Mouse (Mus musculus) limb, embryonic 14.5 days (tissue): ENCODE results near the gene Parp9. TPM values are rescaled to one million over a fixed set of nuclear protein-coding genes. Genes with fewer than 3 reads are reported as not detected.

Source experiments
- ATAC-seq: fragments of 200-750 bp; cut with Nextera tagmentation; 2 replicates; pipeline ENCODE4 v1.8.0; 2017; ENCODE audit warnings: low read depth, moderate number of reproducible peaks, moderate TSS enrichment; ENCODE audit not compliant: low FRiP score
- DNase-seq: peaks from one replicate; pipeline ENCODE4 v3.0.0-alpha.2; 2015; ENCODE audit warnings: low spot score
- H3K27ac ChIP-seq: fragments of 300-500 bp; sonication (generic); replicated peaks from 2 replicates; pipeline ENCODE4 v1.5.1; 2014; ENCODE audit warnings: low read depth, mild to moderate bottlenecking, low read length, moderate library complexity, mixed read lengths
- H3K27me3 ChIP-seq: fragments of 300-500 bp; sonication (generic); 2 replicates; pipeline ENCODE4 v1.6.1; 2014; ENCODE audit warnings: low read length, mixed read lengths; ENCODE audit not compliant: control insufficient read depth, insufficient read depth
- H3K36me3 ChIP-seq: fragments of 300-500 bp; sonication (generic); 2 replicates; pipeline ENCODE4 v1.6.1; 2014; ENCODE audit warnings: mild to moderate bottlenecking, low read length, moderate library complexity, mixed read lengths; ENCODE audit not compliant: control insufficient read depth, insufficient read depth
- H3K4me1 ChIP-seq: fragments of 300-500 bp; sonication (generic); 2 replicates; pipeline ENCODE4 v1.6.1; 2014; ENCODE audit warnings: antibody characterized with exemption, low read length, mixed read lengths; ENCODE audit not compliant: control insufficient read depth, insufficient read depth
- H3K4me2 ChIP-seq: fragments of 300-500 bp; sonication (generic); replicated peaks from 2 replicates; pipeline ENCODE4 v1.6.1; 2014; ENCODE audit warnings: low read depth, mild to moderate bottlenecking, low read length, moderate library complexity; ENCODE audit not compliant: severe bottlenecking
- H3K4me3 ChIP-seq: fragments of 300-500 bp; sonication (generic); replicated peaks from 2 replicates; pipeline ENCODE4 v1.5.1; 2014; ENCODE audit warnings: low read length
- H3K9ac ChIP-seq: fragments of 300-500 bp; sonication (generic); 2 replicates; pipeline ENCODE4 v1.6.1; 2014; ENCODE audit warnings: mild to moderate bottlenecking, low read depth, low read length, moderate library complexity; ENCODE audit not compliant: severe bottlenecking
- H3K9me3 ChIP-seq: fragments of 300-500 bp; sonication (generic); 2 replicates; pipeline ENCODE4 v1.6.1; 2016; ENCODE audit warnings: low read length; ENCODE audit not compliant: control insufficient read depth
- POLR2A ChIP-seq: fragments of 200-500 bp; IDR thresholded peaks from 2 replicates; pipeline ENCODE4 v1.8.0; 2012; ENCODE audit warnings: inconsistent platforms, mild to moderate bottlenecking, moderate library complexity, borderline replicate concordance; ENCODE audit not compliant: insufficient read depth, insufficient read length; ENCODE audit errors: extremely low read depth
- WGBS: fragments of 180-500 bp; shearing (Covaris S2); extraction: QIAGEN DNeasy Blood & Tissue Kit; methylation state at CpG from one replicate; pipeline ENCODE4 v1.1.7; 2014; 5-methylcytosine and 5-hydroxymethylcytosine counted together
- polyA plus RNA-seq, 2 experiments: library from polyadenylated mRNA; depleted of rRNA in 1 of 2; stranded (reverse) in 1 of 2; unstranded in 1 of 2; fragments of >200 nt; fragmentation: Nextera tagmentation in 1 of 2; extraction: Ambion mirVana in 1 of 2; gene quantifications; 2 replicates each; pipeline versions ENCODE4 v1.2.1 to v1.2.3; 2012 to 2014

The Parp9 gene
- polyA plus RNA-seq, 2 experiments, result 4.1 to 4.3 TPM

- TF ChIP-seq POLR2A, result no peak
- no peak overlapping the region for H3K27ac ChIP-seq
Observed at GRCm38 (mm10) chr16:35906887-35907286, 31.4 kb upstream of the Parp9 start.

DNA sequence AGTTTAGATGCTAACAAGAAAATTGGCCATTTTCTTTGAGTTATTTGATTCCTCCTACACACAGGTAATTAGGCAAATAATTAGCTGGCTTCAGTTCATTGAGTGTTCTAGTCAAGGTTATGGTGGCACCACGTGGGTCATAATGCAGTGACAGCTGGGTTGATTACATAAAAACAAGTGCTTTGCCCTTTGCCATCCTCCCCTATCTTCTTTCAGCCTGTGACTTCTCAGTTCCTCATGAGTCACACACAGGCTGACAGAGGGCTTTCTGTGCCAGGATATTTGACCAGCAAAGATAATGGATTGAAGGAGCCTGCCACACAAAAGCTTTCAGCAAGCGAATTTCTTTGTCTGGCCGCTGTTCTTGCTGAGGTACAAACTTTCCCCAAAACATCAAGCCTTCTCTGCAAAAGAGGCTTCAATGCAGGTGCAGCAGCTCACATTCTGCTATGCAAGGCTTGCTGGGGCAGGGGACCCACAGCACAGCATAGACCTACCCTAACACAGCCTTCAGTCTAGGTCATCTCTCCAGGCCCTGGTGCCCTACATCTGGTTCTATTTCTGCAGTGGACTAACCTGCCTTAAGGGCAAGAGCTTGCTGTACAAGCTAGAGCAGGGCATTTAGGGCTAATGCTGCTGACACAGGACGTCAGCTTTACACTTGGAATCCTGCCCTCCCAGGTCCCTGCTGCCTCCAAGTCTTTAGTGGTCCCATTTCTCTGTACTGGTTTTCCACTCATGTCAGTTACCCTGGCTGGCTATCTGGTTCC lies 30.7 kb upstream of the Parp9 start:
- H3K9ac ChIP-seq, result no peak overlapping the region

More at GRCm38 (mm10) chr16:35906887-35907286, 31.4 kb upstream of the Parp9 start:
- H3K4me1 ChIP-seq, result no peaks in the 10 kb centered on the region
- no peaks in the 10 kb centered on the region for H3K27me3 ChIP-seq
- H3K9ac ChIP-seq, result no peak overlapping the region
- no peak for ATAC-seq
- no peak for DNase-seq
- H3K36me3 ChIP-seq, result no peaks in the 10 kb centered on the region
- no peak overlapping the region for H3K4me2 ChIP-seq
- no peaks in the 10 kb centered on the region for H3K9me3 ChIP-seq
- no peak overlapping the region for H3K4me3 ChIP-seq
- WGBS, result 79% methylated on average over 7 of the region's 7 CpGs

DNA sequence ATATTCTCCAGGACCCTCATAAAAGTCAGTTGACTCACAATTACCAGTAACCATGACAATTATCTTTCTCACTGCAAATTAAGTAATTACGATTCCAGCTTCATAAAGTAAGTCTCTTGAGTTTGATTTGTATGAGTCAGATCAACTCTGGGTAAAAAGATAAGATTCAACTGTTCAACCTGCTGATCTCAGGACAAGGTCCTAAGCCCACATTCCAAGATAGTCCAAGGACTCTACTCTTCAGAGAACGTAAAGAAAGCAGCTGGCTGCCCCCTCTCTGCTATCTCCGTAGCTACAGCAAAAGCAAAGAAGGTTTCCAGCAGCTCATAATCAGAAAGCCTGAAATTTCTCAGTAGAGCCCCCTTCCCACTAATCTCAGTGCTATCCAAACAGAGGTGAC lies 26.8 kb upstream of the Parp9 start:
- no peak overlapping the region for H3K27ac ChIP-seq
- no peaks in the 10 kb centered on the region for H3K27me3 ChIP-seq
- ATAC-seq, result no peak
- H3K4me1 ChIP-seq, result no peaks in the 10 kb centered on the region
- no peak for TF ChIP-seq POLR2A
- H3K9me3 ChIP-seq, result no peaks in the 10 kb centered on the region
- no peak for DNase-seq
- H3K4me2 ChIP-seq, result no peak overlapping the region
- 84% methylated on average over 3 of the region's 3 CpGs for WGBS
- H3K9ac ChIP-seq, result no peak overlapping the region
- H3K36me3 ChIP-seq, result no peaks in the 10 kb centered on the region
- H3K4me3 ChIP-seq, result no peak overlapping the region

More for the DNA sequence above, 30.7 kb upstream of the Parp9 start:
- Histone ChIP-seq H3K4me2 (no peak overlapping the region), H3K36me3 (no peaks in the 10 kb centered on the region), H3K4me1 (no peaks in the 10 kb centered on the region), H3K27ac (no peak overlapping the region), H3K27me3 (no peaks in the 10 kb centered on the region), H3K9me3 (no peaks in the 10 kb centered on the region), H3K4me3 (no peak overlapping the region)
- 65% methylated on average over 4 of the region's 4 CpGs for whole genome bisulfite sequencing
- no peak for TF ChIP-seq POLR2A
- no peak for DNase-seq
- ATAC-seq, result no peak

- 81% methylated on average over 1 of the region's 1 CpGs for WGBS
- H3K9ac ChIP-seq, result no peak overlapping the region
- H3K4me1 ChIP-seq, result no peaks in the 10 kb centered on the region
- H3K36me3 ChIP-seq, result no peaks in the 10 kb centered on the region
- no peak overlapping the region for H3K4me3 ChIP-seq
- DNase-seq, result no peak
- no peaks in the 10 kb centered on the region for H3K9me3 ChIP-seq
- H3K27me3 ChIP-seq, result no peaks in the 10 kb centered on the region
- ATAC-seq, result no peak
- H3K4me2 ChIP-seq, result no peak overlapping the region
- H3K27ac ChIP-seq, result no peak overlapping the region
- TF ChIP-seq POLR2A, result no peak
Observed at GRCm38 (mm10) chr16:35913526-35913925, 24.7 kb upstream of the Parp9 start.

DNA sequence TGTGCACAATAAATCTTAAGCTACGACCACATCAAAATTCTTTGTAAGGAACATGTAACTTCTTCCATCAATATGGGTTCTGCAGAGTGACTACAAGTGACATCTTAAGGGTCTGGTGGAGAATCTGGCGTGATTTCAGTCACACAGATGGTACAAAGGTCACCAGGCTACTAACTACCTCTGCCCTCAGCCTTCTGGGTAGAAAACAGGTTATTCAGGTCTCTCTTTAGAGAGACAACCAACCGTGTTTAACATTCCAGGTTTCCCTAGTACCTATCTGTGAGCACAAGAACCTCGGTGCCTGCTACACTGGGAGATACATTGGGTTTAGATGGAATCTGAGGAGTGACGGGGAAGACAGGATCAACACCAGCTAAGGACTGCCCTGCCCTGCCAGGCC lies 24.0 kb upstream of the Parp9 start:
- TF ChIP-seq POLR2A, result no peak
- WGBS, result 68% methylated on average over 5 of the region's 5 CpGs

More for the DNA sequence above, 24.0 kb upstream of the Parp9 start:
- no peak overlapping the region for H3K27ac ChIP-seq
- H3K9ac ChIP-seq, result no peak overlapping the region
- H3K9me3 ChIP-seq, result no peaks in the 10 kb centered on the region
- DNase-seq (no peak), ATAC-seq (no peak)
- no peak overlapping the region for H3K4me3 ChIP-seq
- no peak overlapping the region for H3K4me2 ChIP-seq
- no peaks in the 10 kb centered on the region for H3K4me1 ChIP-seq
- no peaks in the 10 kb centered on the region for H3K27me3 ChIP-seq
- no peaks in the 10 kb centered on the region for H3K36me3 ChIP-seq
